Mouse (Mus musculus): ENCODE measurements around the gene Mybphl.
A peak's percentile ranks its signal among the peaks of the same experiment; 100 is the strongest.

The Mybphl gene

DNA sequence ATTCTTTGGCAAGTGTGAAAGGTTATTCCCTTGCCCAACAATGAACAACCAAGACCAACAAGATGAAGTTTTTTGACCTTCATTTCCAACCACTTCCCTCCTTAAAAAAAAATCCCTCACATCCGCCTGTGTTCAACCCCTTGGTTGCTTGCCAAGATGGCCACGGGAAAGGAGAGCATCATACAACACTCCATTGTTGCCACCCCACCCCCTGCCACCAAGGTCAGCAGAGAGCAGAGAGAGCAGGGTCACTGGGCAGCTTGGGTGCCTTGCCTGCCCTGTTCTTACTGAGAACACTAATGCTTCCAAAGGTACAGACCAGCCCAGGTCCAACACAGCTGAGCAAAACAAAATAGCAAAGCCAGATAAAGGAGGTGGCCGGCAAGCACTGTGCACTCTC is 7.6 kb downstream of the Mybphl start:
- ATAC-seq (ENCODE audit: low TSS enrichment): no peak

- no peak for ATAC-seq (ENCODE audit: low TSS enrichment)
Observed at GRCm38 (mm10) chr3:108372691-108373090, 8.0 kb downstream of the Mybphl start.

GRCm38 (mm10) chr3:108378875-108379663 is 14.4 kb downstream of the Mybphl start:
- no peak for ATAC-seq (ENCODE audit: low TSS enrichment)

GRCm38 (mm10) chr3:108380695-108381094 is 16.0 kb downstream of the Mybphl start:
- no peak for ATAC-seq (ENCODE audit: low TSS enrichment)

DNA sequence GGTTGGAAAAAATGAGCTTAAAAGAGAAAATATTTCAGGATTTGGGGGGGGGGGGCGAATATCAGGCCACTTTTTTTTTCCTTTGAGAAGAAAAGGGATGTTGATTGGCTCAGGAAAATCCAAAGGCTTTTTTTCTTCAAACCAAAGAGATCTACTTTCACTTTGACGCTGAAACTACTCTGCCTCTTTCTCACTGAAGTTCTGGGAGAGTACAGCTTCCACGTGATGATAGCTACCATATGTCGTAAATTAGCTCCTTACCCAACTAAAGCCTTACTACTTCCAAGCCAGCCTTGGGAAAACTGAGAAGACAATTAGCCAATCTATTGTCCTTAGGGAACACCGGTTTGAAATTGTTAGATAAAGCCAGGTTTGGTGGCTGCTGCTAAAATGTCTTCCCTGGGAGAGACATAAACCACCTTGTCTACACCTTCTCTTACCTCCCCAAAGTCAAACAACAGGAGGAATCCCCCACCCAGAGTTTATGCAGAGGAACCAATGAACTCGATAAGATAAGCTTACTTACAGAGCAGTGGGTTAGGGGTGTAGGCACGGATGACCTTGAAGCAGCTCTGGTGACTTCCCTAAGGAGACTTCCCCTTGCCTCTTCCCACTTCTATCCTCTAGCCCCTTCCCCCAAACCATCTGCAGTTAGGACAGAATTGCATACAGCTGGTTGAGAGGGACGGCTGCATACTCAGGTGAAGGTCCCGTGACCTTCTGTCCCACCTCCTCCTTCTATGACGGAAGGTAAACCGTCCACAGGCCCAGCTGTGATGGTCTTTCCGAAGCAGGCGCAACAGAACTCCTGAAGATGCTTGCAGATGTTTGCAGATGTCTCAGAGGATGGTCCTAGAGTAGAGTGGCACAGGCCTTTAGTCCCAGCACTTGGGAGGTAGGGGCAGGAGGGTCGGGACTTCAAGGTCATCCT is 17.5 kb downstream of the Mybphl start:
- 0 out of 2 replicates have a peak, but pooled peaks have one; percentile 5 for ATAC-seq (ENCODE audit: low TSS enrichment)

GRCm38 (mm10) chr3:108383485-108384354 is 19.0 kb downstream of the Mybphl start, which contains the start of gene Psrc1:
Gene Psrc1, plus strand, starts transcription at chr3:108383839.
- peak; percentile 60 for ATAC-seq (ENCODE audit: low TSS enrichment)

DNA sequence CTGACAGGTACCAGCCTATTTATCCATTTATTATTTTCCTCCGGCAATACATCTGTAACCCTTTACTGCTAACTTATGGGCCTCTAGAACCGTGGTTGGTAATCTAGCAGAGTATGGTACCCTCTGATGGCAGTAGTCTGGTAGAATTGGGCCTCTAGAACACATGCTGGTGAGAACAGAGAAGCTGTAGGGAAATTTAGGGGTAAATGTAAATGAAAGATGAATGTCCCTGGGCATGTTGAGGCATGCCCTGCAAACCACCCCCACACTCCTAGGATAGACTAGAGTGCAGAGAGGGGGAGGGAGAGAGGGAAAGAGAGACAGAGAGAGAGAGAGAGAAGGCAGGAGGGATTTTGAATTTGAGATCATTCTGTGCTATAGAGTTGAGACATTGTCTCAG is 19.7 kb downstream of the Mybphl start:
- ATAC-seq (ENCODE audit: low TSS enrichment): no peak

GRCm38 (mm10) chr3:108386186-108386585 is 21.5 kb downstream of the Mybphl start:
- ATAC-seq (ENCODE audit: low TSS enrichment): peak; percentile 39

DNA sequence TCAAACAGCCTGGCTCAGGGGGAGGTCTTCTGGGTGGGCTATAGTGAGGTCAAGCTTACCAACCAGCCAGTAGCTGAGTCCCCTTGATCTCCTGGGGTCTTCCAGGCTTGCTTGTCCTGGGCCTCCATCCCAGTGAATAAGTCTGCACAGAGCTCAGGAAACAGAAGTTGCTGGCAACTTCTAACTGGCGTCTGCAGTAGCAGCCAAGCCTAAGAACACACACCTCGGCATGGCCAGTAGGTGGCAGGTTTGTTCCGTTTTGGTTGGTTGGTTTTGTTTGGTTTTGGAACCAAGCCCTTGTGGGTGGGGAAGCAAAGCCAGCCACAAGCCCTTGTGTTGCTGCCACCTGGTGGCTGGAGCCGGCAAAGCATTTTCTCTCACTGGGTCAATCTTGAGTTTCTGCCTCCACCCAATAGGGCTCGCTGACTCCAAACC is 24.4 kb downstream of the Mybphl start:
- ATAC-seq (ENCODE audit: low TSS enrichment): peak; percentile 57

DNA sequence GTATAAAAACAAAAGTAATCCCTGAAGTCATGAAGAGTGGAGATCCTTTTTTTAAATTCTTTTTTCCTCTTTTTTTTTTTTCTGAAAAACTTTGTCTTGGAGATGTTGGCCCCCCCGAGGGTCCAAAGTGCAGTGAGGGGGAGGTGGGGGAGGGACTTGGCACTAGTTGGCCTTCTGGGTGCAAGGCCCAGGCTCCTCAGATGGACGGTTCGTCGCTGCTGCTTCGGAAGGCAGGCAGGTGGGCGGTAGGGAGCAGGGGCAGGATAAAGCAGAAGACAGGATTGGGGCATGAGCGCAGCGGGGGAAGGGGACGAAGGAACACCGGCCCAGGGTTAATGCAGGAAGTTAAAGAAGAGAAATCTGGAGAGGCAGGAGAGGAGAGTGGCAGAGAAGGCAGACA is 27.6 kb downstream of the Mybphl start:
- no peak for ATAC-seq (ENCODE audit: low TSS enrichment)

DNA sequence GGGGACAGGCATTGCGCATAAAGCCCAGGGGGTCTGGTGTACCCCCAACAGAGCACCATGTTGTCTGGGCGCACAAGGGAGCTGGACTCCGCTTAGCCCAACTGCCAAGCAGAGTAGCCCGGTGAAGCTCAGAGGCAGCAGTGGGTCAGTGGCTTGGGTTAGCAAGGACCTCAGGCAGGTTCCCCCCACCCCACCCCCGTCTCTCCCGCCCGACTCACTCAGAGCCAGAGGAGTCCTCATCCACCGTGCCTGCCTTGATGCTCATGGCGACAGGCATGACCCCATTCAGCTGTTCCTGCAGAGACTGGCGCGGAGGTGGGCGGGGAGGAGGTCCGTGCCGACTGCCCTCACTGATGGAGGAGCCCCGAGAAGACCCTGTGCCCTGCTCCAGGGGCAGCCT is 28.1 kb downstream of the Mybphl start:
- ATAC-seq (ENCODE audit: low TSS enrichment): no peak

DNA sequence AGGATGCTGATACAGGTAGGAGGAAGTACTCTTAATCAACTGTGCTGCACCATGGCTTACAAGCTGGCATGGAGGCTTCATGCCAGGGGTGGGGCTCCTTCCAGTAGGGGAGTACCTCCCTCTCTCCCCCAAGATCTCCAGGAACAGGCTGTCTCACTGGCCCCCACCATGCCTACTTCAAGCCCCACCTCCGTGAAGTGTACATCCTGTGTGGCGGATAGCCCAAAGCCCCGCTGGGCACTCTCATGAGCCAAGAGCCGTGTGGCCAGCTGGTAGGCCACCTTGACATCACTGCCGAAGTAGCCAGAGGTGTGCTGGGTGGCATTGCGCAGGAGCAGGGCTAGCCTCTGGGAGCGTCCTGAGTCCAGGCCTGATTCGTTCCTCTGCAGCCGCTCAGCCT is 33.6 kb downstream of the Mybphl start:
- no peak for ATAC-seq (ENCODE audit: low TSS enrichment)

DNA sequence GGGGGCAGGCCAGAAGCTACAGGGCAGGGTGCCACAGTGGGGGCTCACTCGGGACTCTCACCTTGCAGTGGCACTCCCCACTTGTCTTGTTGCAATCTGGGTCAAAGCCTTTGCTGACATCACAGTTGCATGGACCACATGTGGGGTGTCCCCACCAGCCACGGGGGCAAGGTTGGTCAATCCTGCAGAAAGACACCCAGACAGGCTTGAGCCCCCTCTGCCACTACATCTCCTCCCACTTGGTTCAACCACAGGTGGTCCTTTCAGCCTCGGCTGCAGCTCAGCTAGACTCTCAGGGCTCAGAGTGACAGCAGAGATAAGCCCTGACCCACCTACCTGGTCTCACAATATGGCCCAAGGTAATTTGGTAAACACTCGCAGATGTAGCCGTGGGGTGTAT is 35.7 kb downstream of the Mybphl start:
- ATAC-seq (ENCODE audit: low TSS enrichment): no peak

DNA sequence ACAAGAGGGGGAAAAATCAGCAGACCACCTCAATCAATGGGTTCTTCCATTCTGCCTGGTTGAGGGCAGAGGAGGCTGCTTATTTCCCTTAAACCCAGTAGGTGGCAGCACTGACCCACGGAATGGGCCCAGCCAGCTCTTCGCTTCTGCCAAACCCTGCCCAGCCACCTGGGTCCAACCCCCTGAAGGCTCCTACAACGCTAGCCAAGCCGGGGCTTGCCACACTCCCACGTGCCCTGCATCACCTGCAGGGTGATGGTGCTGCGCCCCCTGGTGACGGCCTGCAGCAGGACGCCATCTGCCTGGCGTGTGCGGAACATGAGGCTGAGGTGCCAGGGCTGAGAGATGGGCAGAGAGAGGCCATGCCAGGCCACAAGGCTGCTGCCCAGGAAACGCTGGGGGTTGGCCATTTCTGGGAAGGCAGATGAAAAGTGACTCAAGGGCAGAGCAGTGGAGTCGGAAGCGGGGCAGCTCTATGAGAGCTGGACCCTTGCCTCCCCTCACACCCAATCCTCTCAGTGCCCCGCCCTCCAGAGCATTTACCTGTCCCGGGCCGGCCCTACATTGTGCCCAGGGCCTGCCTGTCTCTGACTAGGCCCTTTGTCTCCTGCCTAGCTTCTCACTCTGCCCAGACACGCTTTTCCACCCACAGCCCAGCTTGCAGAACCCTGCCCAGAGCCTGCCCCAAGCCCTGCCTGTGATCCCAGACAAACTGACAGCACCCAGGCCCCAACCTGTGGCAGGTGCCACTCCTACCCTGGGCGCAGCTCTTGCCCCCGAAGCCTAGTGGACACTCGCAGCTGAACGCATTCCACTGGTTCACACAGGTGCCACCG is 37.2 kb downstream of the Mybphl start:
- ATAC-seq (ENCODE audit: low TSS enrichment): peak; percentile 72

DNA sequence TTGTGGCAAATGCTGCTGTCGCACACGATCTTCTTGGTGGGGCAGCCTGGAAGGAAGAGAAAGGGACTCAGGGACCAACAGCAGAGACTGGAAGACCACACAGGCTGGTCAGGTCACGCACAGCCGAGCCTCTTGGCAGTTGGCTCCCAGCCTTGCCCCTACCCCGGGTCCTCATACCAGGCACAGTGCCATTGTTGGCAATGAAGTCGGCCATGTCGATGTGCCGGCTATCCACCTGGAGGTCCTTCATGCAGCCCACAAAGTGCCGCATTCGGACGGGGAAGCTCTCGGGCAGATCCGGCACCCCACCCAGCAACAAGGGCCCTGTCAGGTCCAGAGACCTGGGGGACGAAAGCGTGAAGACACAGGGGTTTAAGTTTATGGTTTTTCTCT is 37.8 kb downstream of the Mybphl start:
- ATAC-seq (ENCODE audit: low TSS enrichment): no peak

- peak; percentile 72 for ATAC-seq (ENCODE audit: low TSS enrichment)
Observed at GRCm38 (mm10) chr3:108405536-108406305, 41.0 kb downstream of the Mybphl start.

DNA sequence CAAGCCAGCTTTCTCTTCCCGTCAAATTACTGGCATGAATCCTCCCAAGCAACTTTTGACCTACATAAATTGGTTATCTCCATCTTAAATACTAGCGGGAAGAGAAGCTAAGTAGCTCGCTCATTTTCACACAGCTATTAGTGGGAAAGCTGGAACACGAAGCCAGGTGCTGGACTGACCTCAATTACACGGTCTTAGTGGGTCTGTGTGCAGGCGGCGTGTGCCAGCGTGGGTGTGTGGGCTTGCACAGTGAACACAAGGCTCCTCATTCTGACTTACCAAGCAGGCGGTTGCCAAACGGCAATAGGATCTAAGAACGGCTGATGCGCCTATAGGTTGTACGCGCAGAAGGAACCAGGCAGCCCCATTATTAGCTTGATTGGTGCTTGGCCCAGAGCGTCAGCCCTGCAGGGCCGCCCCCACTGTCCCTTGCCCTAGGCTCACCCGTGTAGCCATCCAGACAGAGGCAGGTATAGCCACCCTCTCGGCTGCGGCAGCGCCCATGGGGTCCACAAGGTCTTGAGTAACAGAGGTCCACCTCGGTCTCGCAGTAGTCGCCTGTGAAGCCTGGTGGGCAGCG is 41.7 kb downstream of the Mybphl start:
- peak; percentile 14; the same call in 1 of the 2 replicates for ATAC-seq (ENCODE audit: low TSS enrichment)

DNA sequence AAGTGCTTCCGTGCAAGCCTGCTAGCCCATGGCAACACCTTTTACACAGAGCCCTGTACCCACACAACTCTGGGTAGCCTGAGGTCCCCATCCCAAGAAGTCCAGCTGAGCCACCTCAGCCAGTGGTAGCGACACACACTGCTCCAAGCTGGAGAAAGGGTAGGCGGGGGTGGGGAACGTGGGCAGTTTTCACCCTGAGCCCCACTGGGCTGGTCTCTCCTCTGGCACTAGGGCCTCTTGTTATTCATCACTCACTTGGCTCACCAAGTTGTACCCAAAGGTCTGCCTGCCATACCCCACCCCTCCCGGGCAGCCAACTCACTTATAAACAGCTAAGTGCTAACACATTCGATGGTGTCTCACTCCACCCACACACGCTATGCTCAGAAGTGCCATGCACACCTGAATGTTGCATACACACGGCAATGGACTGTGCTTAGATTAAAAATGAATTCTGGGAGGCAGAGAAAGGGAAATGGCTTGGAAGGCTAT is 43.9 kb downstream of the Mybphl start:
- no peak for ATAC-seq (ENCODE audit: low TSS enrichment)

GRCm38 (mm10) chr3:108409656-108410358 is 45.1 kb downstream of the Mybphl start:
- ATAC-seq (ENCODE audit: low TSS enrichment): no peak
